Mouse (Mus musculus) liver, postnatal 0 days (tissue): ENCODE measurements at regions not wholly inside any gene's neighbourhood (a gene's known extent, or its start where the extent isn't known, plus 50 kb on each side); places are given as distances from the start of the nearest gene placed in this dataset.

Experiments
- ATAC-seq: fragments of 200-750 bp; cut with Nextera tagmentation; 2 replicates; pipeline ENCODE4 v1.8.0; 2017; ENCODE audit warnings: mild to moderate bottlenecking, moderate library complexity
- DNase-seq: peaks from one replicate; pipeline ENCODE4 v3.0.0-alpha.2; 2016
- H3K27ac ChIP-seq: fragments of 300-500 bp; sonication (generic); 2 replicates; pipeline ENCODE4 v1.5.1; 2014; ENCODE audit warnings: antibody characterized with exemption, moderate library complexity, mild to moderate bottlenecking, low read depth
- H3K27me3 ChIP-seq: fragments of 300-500 bp; sonication (generic); 2 replicates; pipeline ENCODE4 v1.6.1; 2014; ENCODE audit warnings: low read length, control low read depth, mixed read lengths; ENCODE audit not compliant: insufficient read depth
- H3K36me3 ChIP-seq: fragments of 300-500 bp; sonication (generic); replicated peaks from 2 replicates; pipeline ENCODE4 v1.6.1; 2014; ENCODE audit warnings: mild to moderate bottlenecking, control low read depth, low read length, moderate library complexity, mixed read lengths; ENCODE audit not compliant: insufficient read depth
- H3K4me1 ChIP-seq: fragments of 300-500 bp; sonication (generic); 2 replicates; pipeline ENCODE4 v1.6.1; 2014; ENCODE audit warnings: antibody characterized with exemption, mild to moderate bottlenecking, control low read depth; ENCODE audit not compliant: insufficient read depth
- H3K4me2 ChIP-seq: fragments of 300-500 bp; sonication (generic); 2 replicates; pipeline ENCODE4 v1.6.1; 2014; ENCODE audit warnings: low read depth, mild to moderate bottlenecking, low read length, moderate library complexity, mixed read lengths
- H3K4me3 ChIP-seq: fragments of 300-500 bp; sonication (generic); 2 replicates; pipeline ENCODE4 v1.5.1; 2014; ENCODE audit warnings: low read depth, low read length
- H3K9ac ChIP-seq: fragments of 300-500 bp; sonication (generic); replicated peaks from 2 replicates; pipeline ENCODE4 v1.6.1; 2014; ENCODE audit warnings: mild to moderate bottlenecking, moderate library complexity
- H3K9me3 ChIP-seq: fragments of 300-500 bp; sonication (generic); 2 replicates; pipeline ENCODE4 v1.6.1; 2016; ENCODE audit warnings: mild to moderate bottlenecking, control low read depth, low read length, mixed read lengths
- CTCF ChIP-seq: sonication (generic); IDR thresholded peaks from 2 replicates; pipeline ENCODE4 v1.5.1; 2016; ENCODE audit warnings: antibody characterized with exemption, low read depth
- EP300 ChIP-seq: IDR thresholded peaks from 2 replicates; pipeline ENCODE4 v1.6.1; 2016; ENCODE audit warnings: antibody characterized with exemption, low read depth, mild to moderate bottlenecking
- WGBS: fragments of 180-500 bp; shearing (Covaris S2); extraction: QIAGEN DNeasy Blood & Tissue Kit; methylation state at CpG from one replicate; pipeline ENCODE4 v1.1.7; 2014; ENCODE audit not compliant: insufficient replicate concordance; 5-methylcytosine and 5-hydroxymethylcytosine counted together

DNA sequence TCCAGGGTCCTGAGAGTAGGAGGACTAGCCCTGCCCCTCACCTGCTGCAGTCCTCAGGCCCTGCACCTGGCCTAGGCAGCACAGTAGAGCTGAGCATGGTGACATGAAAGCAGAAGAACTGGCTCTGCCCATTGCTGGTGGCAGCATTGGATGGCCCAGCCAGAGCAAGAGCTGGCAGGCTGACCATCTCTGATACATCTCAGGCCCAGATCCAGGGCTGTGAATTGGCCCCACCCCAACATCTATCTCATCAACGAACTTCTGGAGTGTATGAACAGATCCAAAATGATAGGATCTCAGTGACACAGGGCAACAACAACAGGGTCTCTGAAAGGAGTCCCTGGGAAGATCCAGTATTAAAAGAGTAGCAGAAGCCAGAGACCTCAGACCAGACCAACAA is 84.0 kb upstream of the Atp6ap2 start:
- WGBS: 36% methylated on average over 1 of the region's 1 CpGs
- Histone ChIP-seq H3K9me3 (no peaks in the 10 kb centered on the region), H3K4me3 (no peak overlapping the region), H3K4me1 (0 out of 2 replicates have a peak, but pooled peaks cover 2% of the 10 kb centered on the region), H3K36me3 (no peaks in the 10 kb centered on the region), H3K27me3 (no peaks in the 10 kb centered on the region), H3K27ac (no peak overlapping the region), H3K9ac (no peak overlapping the region), H3K4me2 (no peak overlapping the region)
- ATAC-seq (no peak), DNase-seq (no peak)
- no peak for TF ChIP-seq EP300

DNA sequence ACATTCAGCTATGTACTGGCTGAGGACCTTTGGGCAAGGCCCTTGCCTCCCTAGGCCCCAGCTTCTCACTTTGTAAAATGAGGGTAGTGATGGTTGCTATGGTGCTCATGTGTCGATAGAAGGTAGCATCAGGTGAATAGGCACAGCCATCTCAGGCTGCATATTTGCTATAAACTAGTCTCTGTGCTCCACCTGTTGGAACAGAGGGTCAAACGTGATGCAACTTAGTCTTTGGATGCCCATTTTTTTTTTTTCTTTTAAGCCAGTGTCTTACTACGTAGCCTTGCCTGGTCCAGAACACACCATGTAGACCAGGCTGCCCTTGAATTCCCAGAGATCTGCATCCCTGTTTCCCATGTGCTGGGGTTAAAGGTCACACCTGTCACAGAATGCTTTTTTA is 76.5 kb upstream of the Atp6ap2 start:
- 55% methylated on average over 3 of the region's 3 CpGs for WGBS
- H3K4me1 ChIP-seq: no peaks in the 10 kb centered on the region
- no peak overlapping the region for H3K4me2 ChIP-seq
- ATAC-seq (no peak), DNase-seq (no peak)
- no peaks in the 10 kb centered on the region for H3K9me3 ChIP-seq
- no peak overlapping the region for H3K4me3 ChIP-seq
- no peak overlapping the region for H3K27ac ChIP-seq
- H3K27me3 ChIP-seq: no peaks in the 10 kb centered on the region
- H3K36me3 ChIP-seq: no peaks in the 10 kb centered on the region
- TF ChIP-seq EP300: no peak
- TF ChIP-seq CTCF: peak; percentile 44
- H3K9ac ChIP-seq: no peak overlapping the region

DNA sequence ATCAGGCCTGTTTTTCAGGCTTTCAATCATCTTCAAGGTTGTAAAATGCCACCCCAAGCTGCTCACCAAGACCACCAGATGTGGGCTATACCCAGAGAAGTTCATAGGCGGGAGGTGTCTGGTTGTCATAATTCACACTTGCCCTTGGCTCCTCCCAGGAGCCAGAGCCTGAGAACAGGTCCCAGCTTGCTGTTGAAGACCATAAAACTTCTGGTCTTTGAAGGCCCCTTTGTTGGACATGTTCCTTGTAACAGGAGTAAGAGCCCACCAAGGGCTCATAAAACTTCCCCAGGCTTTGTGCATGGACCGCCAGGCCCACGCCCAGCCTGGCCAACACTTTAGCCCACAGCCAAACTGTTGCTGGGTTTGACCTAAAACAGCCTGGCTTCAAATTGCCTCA is 62.6 kb upstream of the Atp6ap2 start:
- DNase-seq (no peak), ATAC-seq (no peak)
- H3K27me3 ChIP-seq: no peaks in the 10 kb centered on the region
- H3K9me3 ChIP-seq: no peaks in the 10 kb centered on the region
- TF ChIP-seq CTCF (no peak), EP300 (no peak)
- H3K4me3 ChIP-seq: no peak overlapping the region
- no peaks in the 10 kb centered on the region for H3K4me1 ChIP-seq
- 85% methylated on average over 3 of the region's 3 CpGs for WGBS
- no peaks in the 10 kb centered on the region for H3K36me3 ChIP-seq
- H3K4me2 ChIP-seq: no peak overlapping the region
- H3K27ac ChIP-seq: no peak overlapping the region
- H3K9ac ChIP-seq: no peak overlapping the region

DNA sequence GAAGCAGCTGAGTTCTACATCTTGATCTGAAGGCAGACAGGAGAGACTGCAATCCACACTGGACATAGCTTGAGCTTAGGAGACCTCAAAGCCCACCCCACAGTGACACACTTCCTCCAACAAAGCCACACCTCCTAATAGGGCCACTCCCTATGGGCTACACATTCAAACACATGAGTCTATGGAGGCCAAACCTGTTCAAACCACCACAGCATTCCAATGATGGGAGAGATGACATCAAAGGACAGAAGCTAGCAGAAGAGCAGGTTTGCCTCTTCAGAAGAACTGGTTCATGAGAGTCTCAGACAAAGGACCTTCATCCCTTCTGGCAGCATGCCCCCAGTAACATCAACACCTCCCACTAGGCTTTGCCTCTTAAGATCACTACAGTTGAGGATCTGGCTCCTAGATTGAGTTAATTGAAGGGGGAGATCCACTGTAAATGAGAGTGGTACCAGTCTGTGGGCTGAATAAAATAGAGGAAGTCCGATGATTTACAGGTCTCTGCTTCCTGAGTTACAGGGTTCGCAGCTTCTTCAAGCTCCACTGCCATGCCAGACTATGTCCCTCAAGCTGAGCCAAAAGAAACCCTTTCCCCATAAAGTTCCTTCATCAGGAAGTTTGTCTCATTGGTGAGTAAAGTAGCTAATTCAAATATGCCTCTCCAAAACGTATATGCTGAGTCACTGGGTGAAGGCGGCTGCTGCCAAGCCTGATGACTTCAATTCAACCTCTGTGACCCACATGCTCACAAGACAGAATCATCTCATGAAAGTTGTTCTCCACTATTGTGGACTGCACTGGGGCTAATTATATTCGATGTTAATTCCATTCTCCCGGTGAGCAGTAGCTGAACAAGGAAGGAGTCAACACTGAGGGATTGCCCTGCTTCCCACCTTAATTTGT is 56.9 kb upstream of the Atp6ap2 start:
- no peak for TF ChIP-seq EP300
- no peak for TF ChIP-seq CTCF
- DNase-seq: no peak
- WGBS: 45% methylated on average over 6 of the region's 6 CpGs

More for the DNA sequence above, 56.9 kb upstream of the Atp6ap2 start:
- H3K9me3 ChIP-seq: no peaks in the 10 kb centered on the region
- H3K36me3 ChIP-seq: no peaks in the 10 kb centered on the region
- no peak overlapping the region for H3K9ac ChIP-seq
- H3K27ac ChIP-seq: no peak overlapping the region
- no peak for ATAC-seq
- no peaks in the 10 kb centered on the region for H3K4me1 ChIP-seq
- H3K4me3 ChIP-seq: no peak overlapping the region
- H3K27me3 ChIP-seq: no peaks in the 10 kb centered on the region
- no peak overlapping the region for H3K4me2 ChIP-seq
